Mouse (Mus musculus) stomach, embryonic 15.5 days (tissue): ENCODE data around the gene Crlf1. TPM values are rescaled to one million over a fixed set of nuclear protein-coding genes. Genes with fewer than 3 reads are reported as not detected.
A peak's percentile ranks its signal among the peaks of the same experiment; 100 is the strongest.

Source experiments
- ATAC-seq: fragments of 200-750 bp; cut with Nextera tagmentation; 2 replicates; pipeline ENCODE4 v1.8.0; 2017; ENCODE audit warnings: low read depth, moderate number of reproducible peaks, moderate TSS enrichment; ENCODE audit not compliant: insufficient read depth, low FRiP score
- H3K27ac ChIP-seq: fragments of 300-500 bp; sonication (generic); 2 replicates; pipeline ENCODE4 v1.5.1; 2015; ENCODE audit warnings: mild to moderate bottlenecking, inconsistent platforms
- H3K27me3 ChIP-seq: fragments of 300-500 bp; sonication (generic); replicated peaks from 2 replicates; pipeline ENCODE4 v1.6.1; 2015; ENCODE audit warnings: inconsistent platforms
- H3K36me3 ChIP-seq: fragments of 300-500 bp; sonication (generic); 2 replicates; pipeline ENCODE4 v1.6.1; 2015; ENCODE audit warnings: inconsistent platforms
- H3K4me1 ChIP-seq: fragments of 300-500 bp; sonication (generic); 2 replicates; pipeline ENCODE4 v1.6.1; 2015; ENCODE audit warnings: inconsistent platforms
- H3K4me2 ChIP-seq: fragments of 300-500 bp; sonication (generic); 2 replicates; pipeline ENCODE4 v1.6.1; 2015; ENCODE audit warnings: mild to moderate bottlenecking, inconsistent platforms
- H3K4me3 ChIP-seq: fragments of 300-500 bp; sonication (generic); replicated peaks from 2 replicates; pipeline ENCODE4 v1.5.1; 2015; ENCODE audit warnings: inconsistent platforms
- H3K9ac ChIP-seq: fragments of 300-500 bp; sonication (generic); 2 replicates; pipeline ENCODE4 v1.6.1; 2015; ENCODE audit warnings: inconsistent platforms
- H3K9me3 ChIP-seq: fragments of 300-500 bp; sonication (generic); 2 replicates; pipeline ENCODE4 v1.6.1; 2016; ENCODE audit warnings: inconsistent platforms
- WGBS: fragments of 180-500 bp; shearing (Covaris S2); methylation state at CpG from one replicate; pipeline ENCODE4 v1.1.7; 2015; 5-methylcytosine and 5-hydroxymethylcytosine counted together
- polyA plus RNA-seq: library from polyadenylated mRNA; unstranded; fragments of >200 nt; fragmentation: Nextera tagmentation; extraction: Ambion mirVana; gene quantifications from 2 replicates; pipeline ENCODE4 v1.2.1, GENCODE M21; 2015

Crlf1 gene
- polyA plus RNA-seq, 1 experiment from 2014 or later, result 4.1 TPM

DNA sequence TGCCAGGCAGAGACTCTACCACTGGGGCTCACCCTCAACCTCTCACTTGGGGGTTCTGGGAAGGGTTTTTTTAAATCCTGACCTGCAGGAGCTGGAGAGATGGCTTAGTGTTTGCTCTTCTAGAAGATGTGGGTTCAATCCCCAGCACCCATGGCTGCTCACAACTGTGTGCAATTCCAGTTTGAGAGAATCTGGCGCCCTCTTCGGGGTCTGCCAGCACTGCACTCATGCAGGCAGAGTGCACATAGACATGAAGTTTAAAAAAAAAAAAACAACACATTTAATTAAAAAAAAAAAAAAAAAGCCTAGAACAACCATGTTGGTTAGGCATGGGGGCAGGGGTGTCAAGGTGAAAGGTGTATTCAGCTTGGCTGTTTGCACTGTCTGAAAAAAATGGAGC lies 37.4 kb downstream of the Crlf1 start:
- Histone ChIP-seq H3K36me3 (peaks cover 41% of the 10 kb centered on the region), H3K4me1 (peaks cover 19% of the 10 kb centered on the region; the same call in 1 of the 2 replicates), H3K9me3 (no peaks in the 10 kb centered on the region), H3K4me2 (no peak overlapping the region), H3K27ac (no peak overlapping the region), H3K27me3 (no peaks in the 10 kb centered on the region), H3K4me3 (no peak overlapping the region), H3K9ac (no peak overlapping the region)
- 87% methylated on average over 2 of the region's 2 CpGs for WGBS
- no peak for ATAC-seq

DNA sequence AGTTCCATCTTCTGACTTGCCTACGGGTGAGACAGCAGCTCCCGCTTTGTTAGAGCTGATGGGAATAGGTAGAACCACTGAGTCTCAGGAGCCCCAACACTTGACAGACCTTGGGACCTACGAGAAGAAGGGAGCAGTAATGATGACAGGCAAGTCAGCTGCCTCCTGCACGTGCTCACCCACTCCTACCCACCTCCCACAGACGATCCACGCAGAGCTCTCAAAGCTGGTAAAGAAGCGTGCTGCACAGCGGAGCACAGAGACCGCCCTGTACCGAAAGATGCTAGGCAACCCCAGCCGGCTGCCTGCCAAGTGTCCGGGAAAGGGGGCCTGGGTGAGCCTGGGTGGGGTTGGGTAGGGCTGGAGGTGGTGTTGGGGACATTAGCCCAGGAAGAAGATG lies 41.3 kb downstream of the Crlf1 start:
- 0 out of 2 replicates have a peak, but pooled peaks cover 5% of the 10 kb centered on the region for H3K4me1 ChIP-seq
- no peak for ATAC-seq
- no peak overlapping the region for H3K4me2 ChIP-seq
- H3K9ac ChIP-seq, result no peak overlapping the region
- no peak overlapping the region for H3K4me3 ChIP-seq
- H3K27ac ChIP-seq, result no peak overlapping the region
- H3K27me3 ChIP-seq, result no peaks in the 10 kb centered on the region
- 93% methylated on average over 12 of the region's 12 CpGs for WGBS
- H3K36me3 ChIP-seq, result peaks cover 57% of the 10 kb centered on the region
- no peaks in the 10 kb centered on the region for H3K9me3 ChIP-seq

DNA sequence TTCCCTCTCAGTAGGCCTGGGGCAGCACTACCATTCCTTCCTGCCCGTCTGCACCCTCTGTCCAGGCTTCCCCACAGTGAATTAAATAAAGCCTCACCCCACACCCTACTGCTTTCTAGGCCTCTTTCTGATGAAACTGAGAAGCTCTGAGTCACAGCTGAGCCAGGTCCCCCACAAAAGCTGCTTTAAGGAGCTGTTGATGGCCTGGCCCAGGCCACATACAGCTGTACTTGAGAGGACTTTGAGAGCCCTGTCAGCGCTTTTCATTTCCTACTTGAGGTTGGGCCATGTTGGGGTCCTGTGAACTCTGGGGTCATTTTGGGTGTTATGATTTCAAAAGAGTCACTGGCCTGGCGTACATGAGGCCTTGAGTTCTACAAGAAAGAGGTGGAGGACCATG lies 42.3 kb downstream of the Crlf1 start:
- Histone ChIP-seq H3K9me3 (no peaks in the 10 kb centered on the region), H3K4me3 (no peak overlapping the region), H3K36me3 (peaks cover 52% of the 10 kb centered on the region), H3K27me3 (no peaks in the 10 kb centered on the region), H3K27ac (no peak overlapping the region), H3K4me1 (peaks cover 5% of the 10 kb centered on the region; the same call in 1 of the 2 replicates), H3K9ac (no peak overlapping the region), H3K4me2 (no peak overlapping the region)
- 84% methylated on average over 3 of the region's 3 CpGs for WGBS
- ATAC-seq, result no peak

DNA sequence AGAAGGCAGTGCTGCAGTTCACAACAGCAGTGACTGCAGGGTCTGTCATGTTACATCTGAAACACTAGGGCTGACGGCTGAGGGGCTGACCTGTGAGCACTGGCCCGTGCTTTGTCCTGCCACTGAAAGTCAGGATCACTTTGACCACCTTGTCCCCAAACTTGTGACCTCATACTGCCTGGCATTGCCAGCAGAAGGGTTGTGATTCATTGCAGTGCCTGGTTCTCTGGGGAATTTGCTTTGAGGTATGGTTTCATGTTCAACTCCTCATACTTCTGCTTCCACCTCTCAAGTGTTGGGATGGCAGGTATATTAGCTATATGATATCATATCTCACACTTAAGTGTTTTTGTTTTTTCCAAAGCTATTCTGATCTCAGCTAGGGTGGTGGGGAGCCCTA lies 42.7 kb downstream of the Crlf1 start:
- Histone ChIP-seq H3K4me1 (peaks cover 10% of the 10 kb centered on the region), H3K4me2 (no peak overlapping the region), H3K9me3 (no peaks in the 10 kb centered on the region), H3K36me3 (peaks cover 50% of the 10 kb centered on the region), H3K4me3 (no peak overlapping the region), H3K9ac (no peak overlapping the region), H3K27me3 (no peaks in the 10 kb centered on the region), H3K27ac (no peak overlapping the region)
- no peak for ATAC-seq
- WGBS, result 96% methylated on average over 2 of the region's 2 CpGs

DNA sequence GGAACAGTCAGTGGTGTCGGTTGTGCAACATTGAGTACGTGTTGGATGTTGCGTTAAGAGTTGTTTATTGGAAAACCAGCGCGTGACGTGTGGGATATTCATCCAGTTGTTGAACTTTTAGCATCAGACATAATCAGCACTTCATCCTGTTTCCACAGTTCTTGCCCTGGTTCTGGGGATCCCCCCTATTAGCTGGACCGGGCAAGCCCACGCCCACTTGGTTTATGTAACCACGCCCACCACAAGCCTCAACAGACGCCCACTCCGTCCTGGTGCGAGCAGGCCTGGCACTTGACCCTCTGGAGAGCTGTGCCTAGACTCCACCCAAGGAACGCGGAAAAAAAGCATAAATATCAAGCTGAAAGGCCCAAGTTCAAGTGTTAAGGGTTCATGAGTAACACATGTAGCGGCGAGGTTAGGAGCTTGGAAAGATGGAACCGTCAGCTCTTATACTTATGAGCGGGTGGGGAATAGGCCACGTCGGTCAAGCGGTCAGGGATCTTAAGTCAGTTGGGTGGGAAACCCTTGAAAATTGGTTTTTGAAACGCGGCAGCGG lies 45.1 kb downstream of the Crlf1 start:
- Histone ChIP-seq H3K9ac (peak overlapping the region; percentile 20; the same call in 1 of the 2 replicates), H3K4me2 (peak overlapping the region; percentile 93), H3K9me3 (no peaks in the 10 kb centered on the region), H3K27me3 (no peaks in the 10 kb centered on the region), H3K4me3 (peak overlapping the region; percentile 88), H3K27ac (peak overlapping the region; percentile 96), H3K36me3 (peaks cover 33% of the 10 kb centered on the region), H3K4me1 (peaks cover 16% of the 10 kb centered on the region)
- 11% methylated on average over 24 of the region's 24 CpGs for WGBS
- no peak for ATAC-seq

- H3K27ac ChIP-seq, result peak overlapping the region; percentile 96
- peak overlapping the region; percentile 93 for H3K4me2 ChIP-seq
- H3K27me3 ChIP-seq, result no peaks in the 10 kb centered on the region
- peak overlapping the region; percentile 88 for H3K4me3 ChIP-seq
- peak overlapping the region; percentile 27; the same call in 1 of the 2 replicates for H3K9ac ChIP-seq
- WGBS, result under 1% methylated on average over 32 of the region's 32 CpGs
- peak; percentile 72 for ATAC-seq
- H3K9me3 ChIP-seq, result no peaks in the 10 kb centered on the region
- peaks cover 31% of the 10 kb centered on the region for H3K36me3 ChIP-seq
- peaks cover 16% of the 10 kb centered on the region for H3K4me1 ChIP-seq
Measured at GRCm38 (mm10) chr8:70538633-70539076, 45.7 kb downstream of the Crlf1 start.

- Histone ChIP-seq H3K4me1 (peaks cover 16% of the 10 kb centered on the region), H3K9ac (peak within 1 kb of the TSS; percentile 83), H3K27me3 (no peaks in the 10 kb centered on the region), H3K4me2 (peak within 1 kb of the TSS; percentile 93), H3K4me3 (peak within 1 kb of the TSS; percentile 88), H3K9me3 (no peaks in the 10 kb centered on the region), H3K27ac (peak within 1 kb of the TSS; percentile 96), H3K36me3 (peaks cover 25% of the 10 kb centered on the region)
- under 1% methylated on average over 57 of the region's 58 CpGs for WGBS
- ATAC-seq, result peak; percentile 89
Measured at GRCm38 (mm10) chr8:70539077-70539813, 46.3 kb downstream of the Crlf1 start, which contains the start of gene Ell. Gene Ell (plus strand): TSS chr8:70539457.

GRCm38 (mm10) chr8:70540013-70540506 lies 47.1 kb downstream of the Crlf1 start:
- Histone ChIP-seq H3K4me2 (peak overlapping the region; percentile 93), H3K9ac (peak overlapping the region; percentile 83)
- 6% methylated on average over 4 of the region's 4 CpGs for WGBS

DNA sequence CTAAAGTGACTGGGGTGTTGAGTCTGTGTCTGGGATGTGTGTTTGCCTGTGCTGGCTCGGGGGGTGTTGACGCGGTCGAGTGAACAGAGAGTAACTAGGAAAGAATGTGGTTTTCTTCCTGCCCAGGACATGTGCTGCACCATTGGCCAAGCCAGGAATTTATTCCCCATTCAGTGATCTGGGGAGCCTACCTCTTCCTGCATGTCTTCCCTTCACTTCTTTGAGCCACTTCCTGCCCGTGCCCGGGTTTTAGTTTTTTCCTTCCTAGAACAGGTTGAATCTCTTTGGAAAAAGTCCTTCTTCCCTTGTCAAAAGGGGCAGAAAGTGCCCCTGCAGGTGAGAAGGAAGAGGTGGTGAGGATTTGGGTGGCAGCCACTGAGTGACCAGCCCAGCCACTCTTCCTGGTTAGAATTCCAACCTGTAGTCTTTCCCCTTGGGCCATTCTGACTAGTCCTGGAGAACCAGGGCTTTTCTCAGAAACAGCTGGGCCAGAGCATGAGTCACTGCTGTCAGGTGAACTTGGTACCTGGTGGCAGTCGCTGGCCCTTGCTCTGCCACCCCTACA lies 47.6 kb downstream of the Crlf1 start:
- Histone ChIP-seq H3K27me3 (no peaks in the 10 kb centered on the region), H3K9ac (peak overlapping the region; percentile 83; the same call in 1 of the 2 replicates), H3K4me2 (peak overlapping the region; percentile 93), H3K36me3 (peaks cover 13% of the 10 kb centered on the region; the same call in 1 of the 2 replicates), H3K4me3 (peak overlapping the region; percentile 88), H3K9me3 (no peaks in the 10 kb centered on the region), H3K4me1 (peaks cover 19% of the 10 kb centered on the region), H3K27ac (peak overlapping the region; percentile 96; the same call in 1 of the 2 replicates)
- WGBS, result 28% methylated on average over 7 of the region's 7 CpGs
- no peak for ATAC-seq

More at GRCm38 (mm10) chr8:70540013-70540506, 47.1 kb downstream of the Crlf1 start:
- peak overlapping the region; percentile 88 for H3K4me3 ChIP-seq
- H3K4me1 ChIP-seq, result peaks cover 19% of the 10 kb centered on the region
- H3K27ac ChIP-seq, result peak overlapping the region; percentile 96; the same call in 1 of the 2 replicates
- no peaks in the 10 kb centered on the region for H3K27me3 ChIP-seq
- no peak for ATAC-seq
- no peaks in the 10 kb centered on the region for H3K9me3 ChIP-seq
- H3K36me3 ChIP-seq, result peaks cover 19% of the 10 kb centered on the region; the same call in 1 of the 2 replicates

- Histone ChIP-seq H3K36me3 (0 out of 2 replicates have a peak, but pooled peaks cover 10% of the 10 kb centered on the region), H3K27me3 (no peaks in the 10 kb centered on the region), H3K4me3 (peak overlapping the region; percentile 88; the same call in 1 of the 2 replicates), H3K9me3 (no peaks in the 10 kb centered on the region), H3K4me2 (peak overlapping the region; percentile 93), H3K4me1 (peaks cover 19% of the 10 kb centered on the region), H3K27ac (no peak overlapping the region), H3K9ac (no peak overlapping the region)
- WGBS, result 69% methylated on average over 5 of the region's 5 CpGs
- no peak for ATAC-seq
Measured at GRCm38 (mm10) chr8:70541081-70541480, 48.1 kb downstream of the Crlf1 start.

DNA sequence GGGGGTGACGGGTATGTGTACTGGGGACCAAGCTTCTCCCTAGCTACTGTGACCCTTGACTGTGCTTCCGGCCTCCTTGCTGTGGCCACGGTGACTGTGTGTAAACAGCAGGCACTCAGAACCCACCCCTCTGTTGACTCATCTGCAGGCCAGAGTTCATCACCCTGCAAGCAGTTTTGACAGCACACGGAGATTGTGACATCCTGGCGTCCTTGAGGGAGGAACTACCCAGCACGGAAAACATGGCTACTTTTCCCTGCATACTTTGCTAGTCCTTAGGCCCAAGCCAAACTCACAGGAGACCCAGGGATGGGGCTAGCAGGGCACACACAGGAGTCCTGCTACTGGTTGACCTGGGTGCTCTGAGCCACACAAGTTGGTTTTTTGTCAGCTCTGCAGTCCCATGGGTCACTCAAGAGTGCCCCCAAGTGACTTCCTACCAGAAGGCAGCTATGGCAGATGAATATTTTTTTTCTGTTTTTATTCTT lies 51.3 kb downstream of the Crlf1 start:
- no peak overlapping the region for H3K9ac ChIP-seq
- no peaks in the 10 kb centered on the region for H3K36me3 ChIP-seq
- 43% methylated on average over 6 of the region's 6 CpGs for WGBS
- H3K27me3 ChIP-seq, result no peaks in the 10 kb centered on the region
- no peak overlapping the region for H3K4me3 ChIP-seq
- no peak overlapping the region for H3K4me2 ChIP-seq
- no peak for ATAC-seq
- 0 out of 2 replicates have a peak overlapping the region, but pooled peaks have one; percentile 32 for H3K27ac ChIP-seq
- peaks cover 21% of the 10 kb centered on the region for H3K4me1 ChIP-seq
- no peaks in the 10 kb centered on the region for H3K9me3 ChIP-seq
